8 mouse cellular contexts compared by ENCODE assay signal in genomic region chr2:147738307-147738872, GRCm38 (mm10).
A peak's percentile ranks its signal among the peaks of the same experiment; 100 is the strongest.
DNase-seq lines count a peak whose midpoint lies in the region; ATAC-seq and TF ChIP-seq lines count a peak whose summit lies in the region.

No protein-coding gene starts in this region.

- no peaks in the 10 kb centered on the region for H3K9me3 ChIP-seq in forebrain, postnatal 0 days (ENCODE audit: low read length)

- H3K36me3 ChIP-seq in forebrain, postnatal 0 days (ENCODE audit: insufficient read depth): no peaks in the 10 kb centered on the region

- H3K27ac ChIP-seq in forebrain, postnatal 0 days (ENCODE audit: low read depth, low read length): no peak overlapping the region

- no peak for ATAC-seq in CD4-positive, CD25-positive, alpha-beta regulatory T cell, adult 4 months
- ATAC-seq in forebrain, postnatal 0 days: peak; percentile 76

- H3K4me3 ChIP-seq in forebrain, postnatal 0 days (ENCODE audit: low read depth, low read length): no peak overlapping the region

- DNase-seq in CD4-positive, CD25-positive, alpha-beta regulatory T cell, adult 2 months (ENCODE audit: low read depth, low spot score): peak; percentile 18
- peak; percentile 5 for DNase-seq in urinary bladder, postnatal 25 days (ENCODE audit: low spot score)
- DNase-seq in urinary bladder, postnatal 36 days (ENCODE audit: low spot score in 2 of 2): no peak
- DNase-seq in forebrain, postnatal 0 days: peak; percentile 82
- DNase-seq in kidney, postnatal 4 days: peak; percentile 2 to 13
- peak; percentile 33 for DNase-seq in lung, postnatal 25 days (ENCODE audit: low spot score)
- DNase-seq in telencephalon, adult 2 months (ENCODE audit: low read depth, low spot score): peak; percentile 35

- 33% methylated on average over 10 of the region's 10 CpGs for WGBS in forebrain, postnatal 0 days

- peak; percentile 92 for TF ChIP-seq CTCF in forebrain, postnatal 0 days (IDR thresholded peaks at IDR 0.05; ENCODE audit: low read depth)

- no peak overlapping the region for H3K4me2 ChIP-seq in forebrain, postnatal 0 days (ENCODE audit: low read depth)

- H3K4me1 ChIP-seq in forebrain, postnatal 0 days (ENCODE audit: insufficient read depth): no peaks in the 10 kb centered on the region

- no peak overlapping the region for H3K9ac ChIP-seq in forebrain, postnatal 0 days

- no peaks in the 10 kb centered on the region for H3K27me3 ChIP-seq in forebrain, postnatal 0 days (ENCODE audit: insufficient read depth, low read length)

Comparison
In these comparisons a context has a peak if more than half of its experiments do, and no peak if none do; other contexts are left out.
1. DNase-seq: peak in CD4-positive, CD25-positive, alpha-beta regulatory T cell, adult 2 months (single experiment), urinary bladder, postnatal 25 days (single experiment), forebrain, postnatal 0 days (single experiment), kidney, postnatal 4 days (2 of 2), lung, postnatal 25 days (single experiment) and telencephalon, adult 2 months (single experiment); none in urinary bladder, postnatal 36 days (0 of 2).